Mouse (Mus musculus) kidney, adult 2 months (tissue): Measurements from ENCODE around the gene Gm37240.

Experiments
- CTCF ChIP-seq: fragments of 200-500 bp; conservative IDR thresholded peaks from 2 replicates; pipeline ENCODE4 v1.5.1; 2011; ENCODE audit warnings: low read depth, mild to moderate bottlenecking, control low read depth, low read length, moderate library complexity, mixed read lengths; ENCODE audit not compliant: insufficient read depth, insufficient read length
- POLR2A ChIP-seq: fragments of 200-500 bp; IDR thresholded peaks from one replicate; pipeline ENCODE4 v1.6.1; 2011; ENCODE audit warnings: low read depth, low read length, control low read depth

GRCm38 (mm10) chr3:84826938-84827337 is 1060.4 kb downstream of the Gm37240 start:
- TF ChIP-seq CTCF: no peak
- no peak for TF ChIP-seq POLR2A
